Mouse (Mus musculus): ENCODE measurements around the gene Fam192a. TPM values are rescaled to one million over a fixed set of nuclear protein-coding genes. Genes with fewer than 3 reads are reported as not detected.

Fam192a gene
- 24.7 TPM for total RNA-seq (2023)

DNA sequence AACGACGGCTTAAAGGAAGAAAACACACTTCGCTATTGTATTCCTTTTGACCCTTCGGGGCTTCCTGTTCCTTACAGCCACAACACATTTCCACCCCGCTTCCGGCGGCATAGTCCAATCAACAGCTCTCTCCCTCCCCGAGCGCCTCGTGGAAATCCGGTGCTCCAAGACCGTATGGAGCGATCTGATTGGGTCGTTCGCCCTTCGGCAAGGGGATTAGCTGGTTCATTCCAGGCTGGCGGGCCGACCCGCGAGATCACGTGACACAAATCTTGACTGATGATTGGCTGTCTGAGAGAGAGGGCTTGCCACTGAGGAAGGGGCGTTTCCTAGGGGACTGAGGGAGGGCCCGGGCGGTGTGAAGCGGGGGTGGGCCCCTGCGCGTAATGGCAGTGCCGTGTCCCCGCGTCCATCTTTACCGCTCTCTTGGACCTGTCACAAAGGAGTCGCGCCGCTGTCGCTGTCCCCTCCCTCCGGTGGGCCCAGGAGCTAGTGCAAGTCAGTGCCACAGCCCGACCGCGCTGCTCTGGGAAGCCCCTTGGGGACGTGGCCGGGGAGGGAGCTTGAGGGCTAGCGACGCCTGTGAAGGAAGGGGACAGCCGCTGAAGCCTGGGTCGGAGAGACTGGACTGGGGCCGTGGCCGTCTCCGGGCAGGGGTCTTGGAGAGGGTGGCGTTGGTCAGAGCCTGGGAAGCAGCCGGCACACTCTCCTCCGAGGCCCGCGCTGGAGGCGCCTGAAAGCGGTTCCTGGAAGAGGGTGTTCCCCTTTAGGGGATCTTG lies at the start of gene Fam192a, which contains the start of gene Rspry1:
Fam192a (minus strand) TSS at position 391 of the 779 bp plus-strand sequence.
Rspry1 (plus strand) TSS at position 331 of the 779 bp plus-strand sequence.

GRCm38 (mm10) chr8:94532873-94533671 lies 68.7 kb downstream of the Fam192a start, which contains the start of gene Cpne2:
Gene Cpne2 (plus strand): TSS chr8:94532990.

Other genes starting within 250 kb of the Fam192a start
- gene Herpud1, start 215.6 kb downstream of the Fam192a start, total RNA-seq (2023) = 183 TPM
- 342 TPM for gene Nlrc5, start 167.6 kb downstream of the Fam192a start, total RNA-seq (2023)
- 1.1 TPM for gene Cpne2, start 69.0 kb downstream of the Fam192a start, total RNA-seq (2023)
- 28.3 TPM for gene Rspry1, start 60 bp downstream of the Fam192a start, total RNA-seq (2023)
- gene Arl2bp, start 64.6 kb upstream of the Fam192a start, total RNA-seq (2023) = 143 TPM
- gene Pllp, start 94.3 kb upstream of the Fam192a start, total RNA-seq (2023) = not detected
- gene Ccl22, start 143.6 kb upstream of the Fam192a start, total RNA-seq (2023) = not detected
- not detected for gene Cx3cl1, start 170.0 kb upstream of the Fam192a start, total RNA-seq (2023)
- gene Ccl17, start 208.5 kb upstream of the Fam192a start, total RNA-seq (2023) = not detected
- gene Coq9, start 236.3 kb upstream of the Fam192a start, total RNA-seq (2023) = 36.1 TPM
- gene Ciapin1, start 236.4 kb upstream of the Fam192a start, total RNA-seq (2023) = 50.1 TPM

Data from CD4-positive naive resting alpha-beta T cell, adult 76 days (primary cell).